Comparison of ENCODE assay signal across 8 mouse cellular contexts in genomic region chr16:45196816-45197215, GRCm38 (mm10). TPM values are rescaled to one million over a fixed set of nuclear protein-coding genes. Genes with fewer than 3 reads are reported as not detected.
DNase-seq lines count a peak whose midpoint lies in the region; ATAC-seq and TF ChIP-seq lines count a peak whose summit lies in the region.

No protein-coding gene starts in this region.

- TF ChIP-seq RAD21 in MEL (IDR thresholded peaks at IDR 0.05; ENCODE audit: low read depth, low read length) = peak; percentile 68

- TF ChIP-seq POLR2A in MEL (IDR thresholded peaks at IDR 0.05; ENCODE audit: control insufficient read depth in 1 of 2, insufficient read depth in 1 of 2, low read depth in 1 of 2, low read length in 2 of 2, poor library complexity in 1 of 2) = no peak
- no peak for TF ChIP-seq POLR2A in brain, embryonic 14.5 days (IDR thresholded peaks at IDR 0.05; ENCODE audit: borderline replicate concordance, extremely low read depth, insufficient read depth, insufficient read length, poor library complexity, severe bottlenecking)

- no peak for TF ChIP-seq EP300 in MEL (IDR thresholded peaks at IDR 0.05; ENCODE audit: low read depth in 1 of 2, low read length in 2 of 2)

- no peak overlapping the region for H3K27ac ChIP-seq in MEL (ENCODE audit: control insufficient read depth, low read depth, low read length)
- H3K27ac ChIP-seq in forebrain, embryonic 10.5 days = no peak overlapping the region
- H3K27ac ChIP-seq in lung, embryonic 15.5 days = no peak overlapping the region

- no peaks in the 10 kb centered on the region for H3K9me3 ChIP-seq in MEL (replicated peaks; ENCODE audit: insufficient read depth, low read length)
- H3K9me3 ChIP-seq in forebrain, embryonic 10.5 days = no peaks in the 10 kb centered on the region
- no peaks in the 10 kb centered on the region for H3K9me3 ChIP-seq in lung, embryonic 15.5 days

- no peaks in the 10 kb centered on the region for H3K36me3 ChIP-seq in MEL (ENCODE audit: control insufficient read depth in 1 of 2, insufficient read depth in 2 of 2, low read length in 2 of 2)
- H3K36me3 ChIP-seq in forebrain, embryonic 10.5 days (replicated peaks) = no peaks in the 10 kb centered on the region
- H3K36me3 ChIP-seq in lung, embryonic 15.5 days = no peaks in the 10 kb centered on the region

- DNase-seq in MEL (ENCODE audit: low read depth, low spot score) = peak; percentile 70
- DNase-seq in brain, embryonic 14.5 days (ENCODE audit: low read depth) = peak; percentile 90
- DNase-seq in forebrain, embryonic 10.5 days (ENCODE audit: extremely low spot score, low spot score) = peak; percentile 61
- DNase-seq in layer of hippocampus, adult 11-12 months (ENCODE audit: low spot score) = peak; percentile 80
- DNase-seq in retina, adult 2 months (ENCODE audit: low read depth, low spot score) = peak; percentile 43

- no peaks in the 10 kb centered on the region for H3K4me1 ChIP-seq in MEL (ENCODE audit: control insufficient read depth in 1 of 2, insufficient read depth in 2 of 2, low read length in 2 of 2)
- no peaks in the 10 kb centered on the region for H3K4me1 ChIP-seq in forebrain, embryonic 10.5 days
- no peaks in the 10 kb centered on the region for H3K4me1 ChIP-seq in lung, embryonic 15.5 days

- ATAC-seq in hematopoietic stem cell, adult 5-6 weeks (replicated peaks in 1 of 2; ENCODE audit: insufficient read depth in 1 of 2, low FRiP score in 2 of 2, low TSS enrichment in 1 of 2, low read depth in 1 of 2, poor library complexity in 2 of 2, severe bottlenecking in 2 of 2) = peak; percentile 62 to 86
- peak; percentile 64; the same call in 1 of the 2 replicates for ATAC-seq in lung, embryonic 15.5 days (ENCODE audit: borderline replicate concordance, extremely low read depth, low FRiP score, low TSS enrichment)
- ATAC-seq in erythroid progenitor cell, adult 5-6 weeks (replicated peaks; ENCODE audit: low FRiP score, poor library complexity, severe bottlenecking) = no peak

- TF ChIP-seq CTCF in MEL (IDR thresholded peaks at IDR 0.05 in 2 of 3, conservative IDR thresholded peaks at IDR 0.05 in 1 of 3; ENCODE audit: control insufficient read depth in 1 of 3, insufficient read depth in 1 of 3, low read depth in 2 of 3, low read length in 3 of 3, poor library complexity in 1 of 3, severe bottlenecking in 1 of 3) = peak; percentile 56 to 84 (median 72)
- peak; percentile 73; the same call in 1 of the 2 replicates for TF ChIP-seq CTCF in brain, embryonic 14.5 days (IDR thresholded peaks at IDR 0.05; ENCODE audit: borderline replicate concordance, extremely low read depth, insufficient read depth, insufficient read length)

- no peaks in the 10 kb centered on the region for H3K79me2 ChIP-seq in MEL (ENCODE audit: control insufficient read depth, insufficient read depth, low read length, poor library complexity)

- H3K27me3 ChIP-seq in MEL (ENCODE audit: control insufficient read depth in 1 of 2, insufficient read depth in 2 of 2, low read length in 2 of 2) = 0 out of 4 replicates have a peak, but pooled peaks cover 1 to 2% of the 10 kb centered on the region in 2 experiments
- no peaks in the 10 kb centered on the region for H3K27me3 ChIP-seq in forebrain, embryonic 10.5 days (ENCODE audit: poor library complexity, severe bottlenecking)
- no peaks in the 10 kb centered on the region for H3K27me3 ChIP-seq in lung, embryonic 15.5 days

- H3K4me2 ChIP-seq in lung, embryonic 15.5 days = no peak overlapping the region

- H3K4me3 ChIP-seq in MEL (ENCODE audit: control insufficient read depth in 1 of 2, insufficient read depth in 1 of 2, low read depth in 2 of 2, low read length in 2 of 2) = no peak overlapping the region
- H3K4me3 ChIP-seq in forebrain, embryonic 10.5 days = no peak overlapping the region
- H3K4me3 ChIP-seq in lung, embryonic 15.5 days = no peak overlapping the region

- WGBS in forebrain, embryonic 10.5 days = 33% methylated on average over 6 of the region's 6 CpGs
- 29% methylated on average over 6 of the region's 6 CpGs for WGBS in lung, embryonic 15.5 days

- H3K9ac ChIP-seq in MEL (ENCODE audit: control insufficient read depth, low read depth, low read length, poor library complexity, severe bottlenecking) = no peak overlapping the region
- no peak overlapping the region for H3K9ac ChIP-seq in lung, embryonic 15.5 days

TF ChIP-seq in MEL, 35 proteins besides CTCF, POLR2A, EP300 and RAD21:
- no peak for TF ChIP-seq ZNF384 (IDR thresholded peaks at IDR 0.05; ENCODE audit: low read depth, low read length)
- TF ChIP-seq ZC3H11A (IDR thresholded peaks at IDR 0.05; ENCODE audit: low read depth, low read length) = peak; percentile 54
- no peak for TF ChIP-seq TCF12 (IDR thresholded peaks at IDR 0.05; ENCODE audit: low read depth, low read length)
- peak; percentile 73 for TF ChIP-seq SMC3 (IDR thresholded peaks at IDR 0.05; ENCODE audit: low read depth, low read length)

RNA-seq across cellular contexts. Expression of gene Btla, which starts 27.3 kb away (rescaled TPM):
- not detected in 2 replicates for total RNA-seq in MEL (2012; rRNA removed)
- polyA plus RNA-seq in MEL (2012; ENCODE audit: insufficient read depth in 1 of 2, insufficient read length in 2 of 2, low read depth in 1 of 2, low replicate concordance in 2 of 2, missing spikeins in 1 of 2) = not detected
- 0.16 and 0.26 TPM in 2 replicates for polyA plus RNA-seq in brain, embryonic 14.5 days (2012; rRNA removed)
- 0.11 and 0.30 TPM in 2 replicates for polyA plus RNA-seq in forebrain, embryonic 10.5 days (2016; fragmentation: Nextera tagmentation; extraction: Ambion mirVana)
- 17.7 and 32.0 TPM in 2 replicates for total RNA-seq in hematopoietic stem cell, adult 5-6 weeks (2017)
- polyA plus RNA-seq in lung, embryonic 15.5 days (2015; fragmentation: Nextera tagmentation; extraction: Ambion mirVana) = 0.10 TPM in 2 replicates
- 1.7 and 4.3 TPM in 2 replicates for total RNA-seq in erythroid progenitor cell, adult 5-6 weeks (2015; ENCODE audit: low replicate concordance)
- 1.0 and 3.7 TPM in 2 replicates for total RNA-seq in erythroid progenitor cell, adult 5-6 weeks (2017; ENCODE audit: low replicate concordance)

RNA-seq across cellular contexts. Expression of gene Atg3, which starts 38.2 kb away (rescaled TPM):
- total RNA-seq in MEL (2012; rRNA removed) = 23.8 and 25.8 TPM in 2 replicates
- 10 to 100 TPM in 1 of 2 experiments, not detected in 1; 39.8 TPM for polyA plus RNA-seq in MEL (2012; ENCODE audit: insufficient read depth in 1 of 2, insufficient read length in 2 of 2, low read depth in 1 of 2, low replicate concordance in 2 of 2, missing spikeins in 1 of 2)
- 29.4 and 30.5 TPM in 2 replicates for polyA plus RNA-seq in brain, embryonic 14.5 days (2012; rRNA removed)
- 33.3 and 34.6 TPM in 2 replicates for polyA plus RNA-seq in forebrain, embryonic 10.5 days (2016; fragmentation: Nextera tagmentation; extraction: Ambion mirVana)
- 39.5 and 45.4 TPM in 2 replicates for total RNA-seq in hematopoietic stem cell, adult 5-6 weeks (2017)
- 37.0 and 39.1 TPM in 2 replicates for polyA plus RNA-seq in lung, embryonic 15.5 days (2015; fragmentation: Nextera tagmentation; extraction: Ambion mirVana)
- total RNA-seq in erythroid progenitor cell, adult 5-6 weeks (2015; ENCODE audit: low replicate concordance) = 20.9 and 28.1 TPM in 2 replicates
- 13.5 and 16.9 TPM in 2 replicates for total RNA-seq in erythroid progenitor cell, adult 5-6 weeks (2017; ENCODE audit: low replicate concordance)

RNA-seq across cellular contexts. Expression of gene Slc35a5, which starts 38.3 kb away (rescaled TPM):
- 2.5 and 3.9 TPM in 2 replicates for total RNA-seq in MEL (2012; rRNA removed)
- 1 to 10 TPM in 1 of 2 experiments, not detected in 1; 5.2 TPM for polyA plus RNA-seq in MEL (2012; ENCODE audit: insufficient read depth in 1 of 2, insufficient read length in 2 of 2, low read depth in 1 of 2, low replicate concordance in 2 of 2, missing spikeins in 1 of 2)
- 21.5 and 25.6 TPM in 2 replicates for polyA plus RNA-seq in brain, embryonic 14.5 days (2012; rRNA removed)
- polyA plus RNA-seq in forebrain, embryonic 10.5 days (2016; fragmentation: Nextera tagmentation; extraction: Ambion mirVana) = 10.1 and 12.0 TPM in 2 replicates
- total RNA-seq in hematopoietic stem cell, adult 5-6 weeks (2017) = 8.9 and 18.4 TPM in 2 replicates
- 16.1 and 23.1 TPM in 2 replicates for polyA plus RNA-seq in lung, embryonic 15.5 days (2015; fragmentation: Nextera tagmentation; extraction: Ambion mirVana)
- 7.9 and 8.8 TPM in 2 replicates for total RNA-seq in erythroid progenitor cell, adult 5-6 weeks (2015; ENCODE audit: low replicate concordance)
- 1.7 and 7.7 TPM in 2 replicates for total RNA-seq in erythroid progenitor cell, adult 5-6 weeks (2017; ENCODE audit: low replicate concordance)
